Comparison of ENCODE assay signal across 3 mouse cellular contexts in genomic region chr6:122471461-122471860, GRCm38 (mm10). TPM values are rescaled to one million over a fixed set of nuclear protein-coding genes. Genes with fewer than 3 reads are reported as not detected.
"Had no signal": no experiment of that assay in that cellular context is flagged by ENCODE, and none has a peak within 500 bp of the region (broad histone marks: within the 10 kb centered on the region; RNA-seq: fewer than 3 reads in every experiment).

No protein-coding gene starts in this region.

RNA-seq across cellular contexts. Expression of gene Rimklb, which starts 27.1 kb away (rescaled TPM):
- polyA plus RNA-seq: small intestine, adult 2 months; spleen, adult 2 months had no signal

RNA-seq across cellular contexts. Expression of gene Mfap5, which starts 34.2 kb away (rescaled TPM):
- total RNA-seq: neutrophil, adult 5-6 weeks had no signal
